Mouse (Mus musculus) skeletal muscle tissue, adult 2 months (tissue): ENCODE measurements around the gene Cdk2.
A peak's percentile ranks its signal among the peaks of the same experiment; 100 is the strongest.
"Not testable (repeated sequence)": the region's sequence is repeated elsewhere in the genome, so short reads cannot be mapped to it uniquely, and the experiment has no call there.

Experiments used
- DNase-seq: peaks from one replicate; pipeline ENCODE4 v3.0.0-alpha.2; 2012; ENCODE audit warnings: low read depth, low spot score

The Cdk2 gene

GRCm38 (mm10) chr10:128704491-128705316 lies at the start of gene Cdk2:
Gene Cdk2 (minus strand): TSS chr10:128705031.
- DNase-seq, result peak; percentile 85

DNA sequence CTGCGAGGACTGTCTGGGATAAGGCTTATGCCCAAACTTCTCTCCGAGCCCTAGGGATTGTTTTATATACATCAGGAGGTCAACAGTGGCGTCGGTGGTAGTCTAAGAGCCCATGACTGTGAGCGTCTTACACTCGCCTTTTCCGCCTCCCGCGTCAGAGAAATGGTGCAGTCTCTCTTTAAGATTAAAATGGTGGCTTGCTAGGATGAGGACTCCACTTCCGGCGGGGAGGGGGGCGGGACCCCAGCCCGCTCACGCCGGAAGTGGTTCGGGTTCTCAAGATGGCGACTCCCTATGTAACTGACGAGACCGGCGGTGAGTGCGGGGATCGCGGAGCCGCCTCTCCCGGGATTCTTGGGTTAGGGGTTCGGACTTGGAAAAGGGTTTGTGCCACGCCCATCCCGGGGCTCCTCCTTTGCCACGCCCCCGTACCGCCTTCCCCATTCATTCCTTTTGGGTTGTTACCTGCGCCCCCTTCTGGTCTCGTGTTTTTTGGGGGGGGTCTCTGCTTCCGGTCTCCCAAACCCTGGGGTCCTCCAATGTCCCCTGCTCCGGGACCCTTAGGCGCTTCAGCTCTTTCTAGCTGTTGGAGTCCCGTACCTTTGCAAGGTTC lies 43.5 kb upstream of the Cdk2 start:
- peak; percentile 88 for DNase-seq

- peak; percentile 80 for DNase-seq
These were observed 42.9 kb upstream of the Cdk2 start, which contains the start of gene Pym1 for GRCm38 (mm10) chr10:128747646-128748251. Gene Pym1 (plus strand): TSS chr10:128747889.

GRCm38 (mm10) chr10:128746972-128747645 lies 42.3 kb upstream of the Cdk2 start:
- no peak for DNase-seq

DNA sequence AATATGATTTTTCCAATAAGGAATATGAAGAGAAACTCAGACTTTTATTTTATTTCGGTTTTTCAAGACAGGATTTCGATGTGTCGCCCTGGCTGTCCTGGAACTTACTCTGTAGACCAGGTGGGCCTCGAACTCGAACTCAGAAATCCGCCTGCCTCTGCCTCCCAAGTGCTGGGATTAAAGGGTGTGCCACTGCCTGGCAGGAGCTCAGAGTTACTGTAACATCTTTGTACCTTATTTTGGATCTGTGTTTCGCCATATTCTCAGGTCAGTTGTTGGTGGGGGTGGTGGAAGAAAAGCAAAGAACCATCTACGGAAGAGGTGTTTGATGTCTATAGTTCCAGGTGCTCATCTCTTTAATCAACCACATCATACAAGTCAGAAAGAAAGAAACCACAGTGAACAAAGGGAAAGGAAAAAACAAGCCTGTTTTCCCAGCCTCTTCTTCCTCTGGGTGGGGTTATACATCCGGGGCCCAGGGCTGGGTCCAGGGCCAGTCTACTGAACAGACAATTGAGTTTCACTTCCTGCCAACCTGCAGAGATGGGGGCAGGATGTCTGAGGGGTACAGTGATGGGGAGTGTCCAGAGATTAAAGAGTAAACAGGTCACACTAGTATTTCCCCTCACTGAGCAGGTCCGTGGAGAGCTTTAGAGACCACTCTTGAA lies 41.2 kb upstream of the Cdk2 start:
- DNase-seq, result peak; percentile 40

GRCm38 (mm10) chr10:128744680-128745601 lies 40.1 kb upstream of the Cdk2 start, which contains the start of gene Dgka:
Gene Dgka (minus strand): TSS chr10:128744855.
- DNase-seq, result no peak

DNA sequence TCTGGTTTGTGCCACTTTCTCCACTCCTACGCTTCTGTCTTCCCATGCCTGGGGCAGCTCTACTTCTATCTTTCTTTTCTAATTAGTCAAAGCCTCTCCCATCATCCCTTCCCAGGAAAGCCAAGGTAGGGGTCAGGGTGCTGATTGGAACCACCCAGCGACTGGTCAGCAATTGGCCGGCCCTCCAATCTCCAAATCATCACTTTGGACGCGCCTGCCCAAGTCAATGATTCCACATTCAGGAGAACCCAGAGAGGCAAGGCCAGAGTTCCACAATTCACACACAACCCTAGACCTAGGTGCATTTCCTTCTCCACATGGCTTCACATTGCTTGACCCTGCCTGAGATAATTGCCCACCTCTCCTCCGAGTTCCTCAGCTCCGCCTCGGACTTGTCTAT lies 39.4 kb upstream of the Cdk2 start:
- no peak for DNase-seq

DNA sequence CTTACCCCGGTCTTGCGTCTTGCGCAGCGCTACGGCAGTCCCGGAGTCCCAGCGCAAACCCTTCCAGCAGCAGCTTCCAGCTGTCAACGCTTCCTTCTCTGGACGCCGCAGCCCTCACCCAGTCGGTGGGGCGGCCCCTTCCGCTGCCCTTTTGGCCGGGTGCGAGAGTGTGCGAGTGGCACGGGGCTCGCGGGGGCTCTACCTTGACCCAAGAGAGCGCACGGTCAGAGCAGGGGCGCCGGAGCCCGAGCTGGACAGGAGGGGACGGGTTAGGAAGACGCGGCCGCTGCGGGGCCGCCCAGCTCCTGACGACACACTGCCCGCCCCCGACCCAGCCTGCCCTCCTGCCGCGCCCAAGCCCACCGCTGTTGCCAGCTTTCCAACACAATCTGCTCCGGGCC lies 39.0 kb upstream of the Cdk2 start:
- DNase-seq, result peak; percentile 61

GRCm38 (mm10) chr10:128743235-128743634 lies 38.4 kb upstream of the Cdk2 start:
- DNase-seq, result no peak

GRCm38 (mm10) chr10:128742616-128743015 lies 37.8 kb upstream of the Cdk2 start:
- DNase-seq, result no peak

- no peak for DNase-seq
These were observed 35.5 kb upstream of the Cdk2 start for GRCm38 (mm10) chr10:128740296-128740695.

- no peak for DNase-seq
These were observed 32.6 kb upstream of the Cdk2 start for GRCm38 (mm10) chr10:128737435-128737834.

GRCm38 (mm10) chr10:128731992-128732391 lies 27.2 kb upstream of the Cdk2 start:
- no peak for DNase-seq

DNA sequence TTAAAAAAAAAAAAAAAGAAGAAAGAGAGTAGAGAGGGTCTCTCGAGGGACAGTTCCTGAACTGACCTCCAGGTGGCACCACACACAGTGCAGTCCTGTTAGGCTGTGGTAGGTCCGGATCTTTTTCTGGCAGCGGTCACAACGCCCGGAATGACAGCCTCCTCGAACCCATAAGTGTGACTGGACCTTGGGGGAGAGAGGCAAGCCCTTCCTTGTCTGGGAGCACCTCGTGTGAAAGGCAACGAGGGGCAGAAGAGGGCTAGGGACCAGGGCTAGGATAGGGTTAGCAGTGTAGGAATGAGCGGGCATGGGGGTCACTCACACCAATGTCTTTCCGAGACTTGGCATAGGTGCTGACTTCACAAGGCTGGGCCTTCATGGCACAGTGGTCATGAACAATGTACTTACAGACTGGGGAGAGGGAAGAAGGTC lies 26.2 kb upstream of the Cdk2 start:
- DNase-seq, result peak; percentile 34

DNA sequence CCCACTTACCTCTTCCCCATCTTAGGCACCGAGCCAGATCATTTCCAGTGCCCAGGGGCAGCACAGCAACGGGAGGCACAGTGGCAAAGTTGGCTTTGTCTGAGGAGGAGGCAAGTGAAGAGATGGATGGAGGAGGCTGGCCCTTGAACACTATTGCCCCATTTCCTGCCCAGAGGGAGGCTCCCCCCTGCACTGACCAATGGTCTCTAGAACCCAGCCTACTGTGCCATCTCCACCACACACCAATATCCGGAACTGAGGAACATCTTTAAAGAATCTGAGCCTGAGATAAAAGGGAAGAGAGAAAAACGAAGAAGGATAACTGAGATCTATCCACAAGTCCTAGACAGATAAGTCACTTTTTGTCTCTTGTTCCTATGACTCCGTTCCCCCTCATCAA lies 23.2 kb upstream of the Cdk2 start:
- no peak for DNase-seq

DNA sequence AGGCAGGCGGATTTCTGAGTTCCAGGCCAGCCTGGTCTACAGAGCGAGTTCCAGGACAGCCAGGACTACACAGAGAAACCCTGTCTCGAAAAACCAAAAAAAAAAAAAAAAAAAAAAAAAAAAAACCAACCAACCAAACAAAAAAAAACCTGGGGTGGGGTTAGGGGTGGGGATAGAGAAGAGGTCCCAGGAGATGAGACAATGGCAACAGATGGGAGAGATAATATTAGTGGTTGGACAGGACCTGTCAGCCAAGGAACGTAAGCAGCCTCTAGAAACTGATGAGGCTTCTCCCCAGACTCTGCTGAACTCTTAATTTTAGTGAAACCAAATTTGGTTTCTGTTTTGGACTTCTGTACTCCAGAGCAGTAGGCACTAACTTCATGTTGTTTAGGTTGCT lies 20.6 kb upstream of the Cdk2 start:
- not testable (repeated sequence) for DNase-seq

- no peak for DNase-seq
These were observed 11.0 kb upstream of the Cdk2 start for GRCm38 (mm10) chr10:128715559-128716537.

DNA sequence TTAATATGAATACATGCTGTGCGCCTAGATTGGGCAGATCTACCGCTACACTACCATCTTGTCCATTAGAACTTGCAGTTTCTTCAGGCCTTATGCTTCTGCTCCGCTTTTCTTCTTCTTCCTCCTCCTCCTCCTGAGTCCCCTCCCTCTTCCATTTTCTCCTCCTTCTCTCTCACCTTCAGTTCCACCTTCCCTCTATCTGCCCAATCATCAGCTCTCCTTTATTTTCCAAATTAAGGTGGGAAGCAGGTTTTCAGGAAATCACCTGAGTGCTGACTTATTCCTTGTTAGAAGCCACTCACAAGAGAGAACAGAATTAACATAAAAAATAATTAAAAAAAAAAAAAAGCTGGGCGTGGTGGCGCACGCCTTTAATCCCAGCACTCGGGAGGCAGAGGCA lies 6.5 kb upstream of the Cdk2 start:
- not testable (repeated sequence) for DNase-seq

- no peak for DNase-seq
These were observed 474 bp upstream of the Cdk2 start for GRCm38 (mm10) chr10:128705317-128705693.
